18 mouse cellular contexts compared by ENCODE assay signal in the genomic region with DNA sequence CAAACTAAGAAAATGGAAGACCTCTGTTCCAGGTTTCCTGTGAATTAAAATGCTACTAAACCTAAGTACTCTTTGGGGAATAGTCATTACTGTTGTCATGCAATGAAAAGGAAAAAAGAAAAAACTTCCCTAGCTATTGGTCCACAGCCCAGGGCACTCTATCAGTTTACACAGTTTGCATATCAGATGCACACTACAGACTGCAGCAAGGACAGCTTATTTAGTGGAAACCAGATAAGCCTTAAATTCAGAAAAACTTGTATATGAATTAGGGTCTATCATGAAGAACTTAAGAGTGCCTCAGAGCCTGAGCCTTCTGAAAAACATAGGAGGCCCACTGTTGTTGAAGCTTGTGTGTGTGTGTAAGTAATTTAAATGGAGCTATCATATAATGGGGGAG.
"Had no signal": no experiment of that assay in that cellular context is flagged by ENCODE, and none has a peak within 500 bp of the region (broad histone marks: within the 10 kb centered on the region; RNA-seq: fewer than 3 reads in every experiment).

No protein-coding gene starts in this region.

- H3K27ac ChIP-seq: liver, embryonic 15.5 days; lung, embryonic 15.5 days; macrophage; midbrain, embryonic 13.5 days; midbrain, embryonic 15.5 days; neural tube, embryonic 12.5 days had no signal

- H3K4me1 ChIP-seq: liver, embryonic 15.5 days; midbrain, embryonic 13.5 days; midbrain, embryonic 15.5 days; neural tube, embryonic 12.5 days had no signal

- H3K36me3 ChIP-seq: lung, embryonic 15.5 days; midbrain, embryonic 13.5 days; midbrain, embryonic 15.5 days; neural tube, embryonic 12.5 days had no signal

- H3K4me2 ChIP-seq: liver, embryonic 15.5 days; lung, embryonic 15.5 days; midbrain, embryonic 11.5 days; midbrain, embryonic 13.5 days; midbrain, embryonic 15.5 days; neural tube, embryonic 12.5 days had no signal

- ATAC-seq: liver, postnatal 0 days; lung, postnatal 0 days; midbrain, embryonic 13.5 days; midbrain, embryonic 15.5 days had no signal

- H3K27me3 ChIP-seq: liver, embryonic 15.5 days; lung, embryonic 15.5 days; midbrain, embryonic 13.5 days; midbrain, embryonic 15.5 days; neural tube, embryonic 12.5 days had no signal

- H3K9ac ChIP-seq: liver, embryonic 15.5 days; liver, postnatal 0 days; lung, embryonic 15.5 days; midbrain, embryonic 13.5 days; midbrain, embryonic 15.5 days; neural tube, embryonic 12.5 days had no signal

- DNase-seq: liver, postnatal 0 days; lung, adult 2 months; lung, postnatal 14 days; lung, postnatal 36 days; right cerebral cortex, postnatal 25 days; right cerebral cortex, postnatal 4 days; spleen, adult 18-20 months; thymus, adult 18-20 months; thymus, postnatal 25 days; thymus, postnatal 4 days had no signal

- H3K9me3 ChIP-seq: liver, embryonic 15.5 days; lung, embryonic 15.5 days; midbrain, embryonic 13.5 days; midbrain, embryonic 15.5 days; neural tube, embryonic 12.5 days had no signal

- H3K4me3 ChIP-seq: liver, embryonic 15.5 days; lung, embryonic 15.5 days; midbrain, embryonic 13.5 days; midbrain, embryonic 15.5 days; neural tube, embryonic 12.5 days had no signal
